Mouse (Mus musculus) right cerebral cortex, adult 18-20 months (tissue): ENCODE measurements at regions not wholly inside any gene's neighbourhood (a gene's known extent, or its start where the extent isn't known, plus 50 kb on each side); places are given as distances from the start of the nearest gene placed in this dataset.

Source experiments
- DNase-seq: peaks from one replicate; pipeline ENCODE4 v3.0.0; 2022; ENCODE audit warnings: mixed read lengths

- no peak for DNase-seq
Observed at GRCm38 (mm10) chr10:71959584-71959983, 612.0 kb downstream of the Ipmk start.

- DNase-seq, result no peak
Observed at GRCm38 (mm10) chr10:71960422-71961089, 613.0 kb downstream of the Ipmk start.

GRCm38 (mm10) chr10:71978035-71978434 is 630.5 kb downstream of the Ipmk start:
- DNase-seq, result peak; percentile 23

- DNase-seq, result peak; percentile 21
Observed at GRCm38 (mm10) chr10:72002875-72003720, 651.5 kb upstream of the Zwint start.
